Mouse (Mus musculus): ENCODE results near the gene Cnnm4. TPM values are rescaled to one million over a fixed set of nuclear protein-coding genes. Genes with fewer than 3 reads are reported as not detected.

The Cnnm4 gene
- polyA plus RNA-seq, 1 experiment, result 5.6 TPM

DNA sequence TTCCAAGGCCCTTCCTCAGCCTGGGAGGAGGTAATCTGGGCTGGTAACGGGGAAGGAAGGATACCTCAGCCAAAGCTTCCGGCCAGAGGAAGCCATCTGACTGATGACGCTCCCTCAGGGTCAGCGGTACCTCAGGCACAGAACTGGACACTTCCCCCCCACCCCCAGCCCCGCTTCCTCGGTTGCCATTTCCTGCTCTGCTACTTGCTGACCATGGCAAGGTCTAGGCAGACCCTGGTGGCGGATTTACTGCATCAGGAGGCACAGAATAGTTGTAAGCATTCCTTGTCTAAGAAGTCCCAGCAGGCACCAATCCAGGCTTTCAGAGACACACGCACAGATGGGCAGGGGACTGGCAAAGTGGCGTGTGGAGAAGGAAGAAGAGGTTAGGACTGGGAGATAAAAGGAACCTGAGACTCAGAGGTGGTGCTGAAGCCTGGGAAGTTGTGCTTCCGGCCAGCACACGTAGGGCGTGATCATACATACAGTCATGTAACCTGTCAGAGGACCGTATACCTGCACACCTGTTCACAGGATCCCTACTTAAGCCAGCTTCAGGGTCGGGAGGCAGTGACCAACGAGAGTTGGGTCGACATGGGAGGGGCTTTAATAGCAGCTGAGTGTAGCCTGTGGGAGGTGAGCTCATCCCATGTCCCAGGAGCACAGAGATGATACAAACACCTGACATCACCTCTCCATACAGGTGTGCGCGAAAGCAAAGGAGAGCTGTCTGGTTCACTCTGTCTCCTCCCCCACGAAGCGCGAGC, 83.4 kb downstream of the Cnnm4 start:
- H3K4me3 ChIP-seq (replicated peaks; ENCODE audit: extremely low read depth, low read depth, low read length), result no peak overlapping the region
- TF ChIP-seq POLR2A (IDR thresholded peaks at IDR 0.05; ENCODE audit: borderline replicate concordance, extremely low read depth, low read depth, low read length) (no peak), CTCF (IDR thresholded peaks at IDR 0.05; ENCODE audit: insufficient read depth, low read length) (no peak)
- 44% methylated on average over 21 of the region's 21 CpGs for WGBS
- peaks cover 29% of the 10 kb centered on the region for H3K4me1 ChIP-seq (ENCODE audit: control insufficient read depth, insufficient read depth, low read length)
- DNase-seq, result no peak

DNA sequence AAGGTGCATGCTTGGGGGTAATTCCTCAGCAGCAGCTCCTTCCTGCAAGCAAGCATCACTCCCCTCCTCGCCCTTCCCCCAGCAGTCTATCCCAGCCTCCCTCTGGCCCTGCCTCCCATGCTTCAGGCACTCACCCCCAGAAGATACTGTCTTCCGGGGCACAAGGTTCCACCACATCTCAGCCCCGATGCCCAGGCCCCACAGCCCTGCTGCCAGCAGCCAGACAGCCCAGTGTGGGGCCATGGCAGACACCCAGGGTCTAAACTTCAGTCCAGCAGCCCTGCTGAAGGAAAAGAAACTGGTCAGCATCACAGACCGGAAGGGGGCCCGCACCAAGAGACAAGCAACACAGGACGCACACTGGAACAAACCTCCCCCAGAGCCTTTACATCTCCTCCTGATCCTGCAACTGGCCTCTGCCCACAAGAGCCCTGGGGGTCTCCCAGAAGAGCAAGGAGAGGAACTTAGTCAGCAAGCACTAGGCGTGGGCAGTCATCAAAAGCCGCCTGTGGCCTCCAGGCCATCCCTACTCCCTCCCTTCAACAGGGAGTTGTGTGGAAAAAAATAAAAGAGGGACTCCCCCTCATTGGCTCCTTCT, 84.5 kb downstream of the Cnnm4 start:
- TF ChIP-seq POLR2A (IDR thresholded peaks at IDR 0.05; ENCODE audit: borderline replicate concordance, extremely low read depth, low read depth, low read length), result no peak
- no peak for TF ChIP-seq CTCF (IDR thresholded peaks at IDR 0.05; ENCODE audit: insufficient read depth, low read length)

GRCm38 (mm10) chr1:36556553-36557456, 85.4 kb downstream of the Cnnm4 start:
- TF ChIP-seq POLR2A (IDR thresholded peaks at IDR 0.05; ENCODE audit: borderline replicate concordance, extremely low read depth, low read depth, low read length), result peak; percentile 99
- TF ChIP-seq CTCF (IDR thresholded peaks at IDR 0.05; ENCODE audit: insufficient read depth, low read length), result peak; percentile 20; the same call in 1 of the 2 replicates
- H3K4me3 ChIP-seq (replicated peaks; ENCODE audit: extremely low read depth, low read depth, low read length), result peak overlapping the region; percentile 96
- under 1% methylated on average over 52 of the region's 52 CpGs for WGBS
- peak; percentile 92 for DNase-seq
- H3K4me1 ChIP-seq (ENCODE audit: control insufficient read depth, insufficient read depth, low read length), result peaks cover 29% of the 10 kb centered on the region

More for the DNA sequence above, 84.5 kb downstream of the Cnnm4 start:
- WGBS, result 14% methylated on average over 8 of the region's 8 CpGs
- no peak for DNase-seq
- Histone ChIP-seq H3K4me1 (ENCODE audit: control insufficient read depth, insufficient read depth, low read length) (peaks cover 29% of the 10 kb centered on the region), H3K4me3 (replicated peaks; ENCODE audit: extremely low read depth, low read depth, low read length) (peak overlapping the region; percentile 96)

GRCm38 (mm10) chr1:36557457-36558011, 86.1 kb downstream of the Cnnm4 start:
- peak overlapping the region; percentile 96 for H3K4me3 ChIP-seq (replicated peaks; ENCODE audit: extremely low read depth, low read depth, low read length)
- peak; percentile 79 for DNase-seq
- peaks cover 29% of the 10 kb centered on the region for H3K4me1 ChIP-seq (ENCODE audit: control insufficient read depth, insufficient read depth, low read length)
- TF ChIP-seq POLR2A (IDR thresholded peaks at IDR 0.05; ENCODE audit: borderline replicate concordance, extremely low read depth, low read depth, low read length), result peak; percentile 59; the same call in 1 of the 2 replicates
- no peak for TF ChIP-seq CTCF (IDR thresholded peaks at IDR 0.05; ENCODE audit: insufficient read depth, low read length)
- WGBS, result 0% methylated on average over 48 of the region's 48 CpGs

Other genes with a start within 250 kb of the Cnnm4 start
- 12.0 and 18.0 TPM in 2 replicates for gene Uggt1, start 226.9 kb upstream of the Cnnm4 start, polyA plus RNA-seq (2012; rRNA removed)
- gene Neurl3, start 196.9 kb upstream of the Cnnm4 start, polyA plus RNA-seq (2012; rRNA removed), result 23.5 and 26.4 TPM in 2 replicates
- 11.2 and 13.8 TPM in 2 replicates for gene Arid5a, start 163.9 kb upstream of the Cnnm4 start, polyA plus RNA-seq (2012; rRNA removed)
- gene Kansl3, start 102.4 kb upstream of the Cnnm4 start, polyA plus RNA-seq (2012; rRNA removed), result 38.3 and 45.3 TPM in 2 replicates
- 0.05 and 0.07 TPM in 2 replicates for gene Fer1l5, start 99.3 kb upstream of the Cnnm4 start, polyA plus RNA-seq (2012; rRNA removed)
- 9.7 and 15.9 TPM in 2 replicates for gene Lman2l, start 26.3 kb upstream of the Cnnm4 start, polyA plus RNA-seq (2012; rRNA removed)
- 36.6 and 37.0 TPM in 2 replicates for gene Cnnm3, start 40.2 kb downstream of the Cnnm4 start, polyA plus RNA-seq (2012; rRNA removed)
- gene Ankrd23, start 65.3 kb downstream of the Cnnm4 start, polyA plus RNA-seq (2012; rRNA removed), result 13.7 and 36.2 TPM in 2 replicates
- gene Gm42417, start 67.8 kb downstream of the Cnnm4 start, polyA plus RNA-seq (2012; rRNA removed), result not detected in 2 replicates
- gene Ankrd39, start 75.8 kb downstream of the Cnnm4 start, polyA plus RNA-seq (2012; rRNA removed), result 22.1 and 22.8 TPM in 2 replicates
- gene Sema4c, start 86.7 kb downstream of the Cnnm4 start, polyA plus RNA-seq (2012; rRNA removed), result 23.0 and 23.7 TPM in 2 replicates
- gene Fam178b, start 211.6 kb downstream of the Cnnm4 start, polyA plus RNA-seq (2012; rRNA removed), result 11.2 and 13.9 TPM in 2 replicates
- 249 and 279 TPM in 2 replicates for gene Cox5b, start 219.8 kb downstream of the Cnnm4 start, polyA plus RNA-seq (2012; rRNA removed)
- gene 4933424G06Rik, start 238.5 kb downstream of the Cnnm4 start, polyA plus RNA-seq (2012; rRNA removed), result not detected in 2 replicates
- 107 and 111 TPM in 2 replicates for gene Actr1b, start 242.8 kb downstream of the Cnnm4 start, polyA plus RNA-seq (2012; rRNA removed)

Data from lung, adult 2 months (tissue).